Mouse (Mus musculus) cerebellum, adult 2 months (tissue): ENCODE data around the gene Zfhx3.

Experiments used
- CTCF ChIP-seq: fragments of 200-500 bp; IDR thresholded peaks from 2 replicates; pipeline ENCODE4 v1.5.1; 2011; ENCODE audit warnings: low read depth, mild to moderate bottlenecking, control low read depth, low read length, moderate library complexity, borderline replicate concordance; ENCODE audit not compliant: insufficient read depth
- POLR2A ChIP-seq: fragments of 200-500 bp; IDR thresholded peaks from 2 replicates; pipeline ENCODE4 v1.6.1; 2011; ENCODE audit warnings: low read length, control low read depth, borderline replicate concordance; ENCODE audit not compliant: insufficient read depth

DNA sequence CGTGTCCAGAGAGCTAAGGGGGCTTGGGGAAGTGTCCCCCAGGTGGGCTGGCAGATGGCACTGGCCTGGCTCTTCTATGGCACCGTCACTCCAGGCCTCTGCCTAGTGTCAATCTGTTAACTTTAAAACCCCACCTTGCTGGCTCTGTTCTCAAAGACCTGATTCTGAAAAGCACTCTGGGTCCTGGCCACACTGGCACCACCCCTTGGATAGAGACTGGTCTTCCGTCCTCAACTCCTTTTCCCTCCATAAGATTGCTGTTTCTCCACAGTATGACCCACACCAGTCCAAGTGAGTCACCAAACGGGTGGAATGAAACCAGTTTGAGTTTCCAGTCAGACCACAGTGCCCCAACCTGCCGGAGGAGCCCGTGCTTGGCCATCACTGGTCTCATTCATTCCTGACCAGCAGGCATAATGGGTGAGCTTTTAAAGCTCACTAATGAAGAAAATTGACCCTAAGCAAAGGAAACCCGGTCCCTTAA, 304.5 kb downstream of the Zfhx3 start:
- no peak for TF ChIP-seq POLR2A
- no peak for TF ChIP-seq CTCF
